Mouse (Mus musculus) ZHBTc4 (cell line): ENCODE measurements around the gene Papss2.

Experiments used
- DNase-seq: peaks from one replicate; pipeline ENCODE4 v3.0.0-alpha.2; 2011; ENCODE audit warnings: low read depth, low spot score

The Papss2 gene

DNA sequence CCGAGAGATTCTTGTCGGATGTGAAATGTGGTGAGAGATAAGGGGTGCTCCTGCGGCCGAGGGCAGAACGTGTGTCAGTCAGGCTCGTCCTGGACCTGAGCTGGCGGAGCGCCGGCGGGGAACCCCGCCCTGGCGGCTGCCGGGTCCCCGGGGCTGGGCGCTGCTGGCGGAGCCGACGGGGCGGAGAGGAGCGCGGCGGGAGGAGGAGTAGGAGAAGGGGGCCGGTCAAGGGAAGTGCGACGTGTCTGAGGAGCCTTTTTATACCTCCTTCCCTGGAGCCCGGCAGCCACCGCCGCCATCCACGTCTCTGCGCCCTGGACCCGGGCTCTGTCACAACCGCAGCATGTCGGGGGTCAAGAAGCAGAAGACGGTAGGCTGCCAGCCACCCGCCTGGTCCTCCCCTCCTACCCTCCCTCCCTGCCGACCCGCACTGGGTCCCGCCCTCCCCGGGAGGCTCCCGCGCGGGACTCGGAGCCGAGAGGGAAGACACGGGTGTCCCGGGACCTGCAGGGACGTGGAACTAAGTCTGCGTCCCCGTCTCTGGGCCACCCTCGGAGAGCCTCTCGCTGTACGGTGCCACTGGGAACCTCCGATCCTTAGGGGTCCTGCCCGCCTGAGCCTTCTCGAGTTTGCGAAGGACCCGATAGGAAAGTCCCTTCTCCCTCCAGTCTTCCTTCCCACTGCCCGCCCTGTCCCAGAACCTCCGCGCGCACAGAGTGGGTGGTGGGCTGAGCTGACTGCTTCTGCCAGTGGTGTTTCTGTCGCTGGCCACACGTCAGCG is at the start of gene Papss2:
Gene Papss2, plus strand, starts transcription at position 285 of the 781 bp plus-strand sequence.
- DNase-seq, result peak; percentile 72

- DNase-seq, result no peak
Observed at GRCm38 (mm10) chr19:32547396-32547795, 48.2 kb upstream of the Papss2 start.

GRCm38 (mm10) chr19:32548202-32548601 is 47.4 kb upstream of the Papss2 start:
- DNase-seq, result no peak

DNA sequence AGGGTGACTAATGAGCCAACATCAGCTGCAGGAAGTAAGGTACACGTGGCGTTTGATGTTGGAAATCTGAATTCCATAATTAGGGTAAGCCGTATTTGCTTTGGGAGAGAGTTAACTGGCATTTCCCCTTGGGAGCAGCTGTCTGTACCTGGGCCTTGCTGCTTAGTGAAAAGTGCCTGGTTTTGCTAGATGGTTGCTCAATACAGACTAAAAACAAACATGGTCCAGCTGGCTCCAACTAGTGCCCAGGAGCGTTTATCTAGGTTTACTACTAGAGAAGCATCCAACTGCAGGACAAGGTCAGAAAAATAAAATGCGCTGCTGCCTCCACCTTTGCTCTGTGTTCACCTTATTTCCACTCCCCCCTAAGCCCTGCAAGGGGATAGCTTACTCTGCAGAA is 45.1 kb upstream of the Papss2 start:
- DNase-seq, result no peak

GRCm38 (mm10) chr19:32551442-32551841 is 44.1 kb upstream of the Papss2 start:
- DNase-seq, result no peak

- no peak for DNase-seq
Observed at GRCm38 (mm10) chr19:32552106-32552505, 43.5 kb upstream of the Papss2 start.

GRCm38 (mm10) chr19:32553310-32553709 is 42.3 kb upstream of the Papss2 start:
- no peak for DNase-seq

DNA sequence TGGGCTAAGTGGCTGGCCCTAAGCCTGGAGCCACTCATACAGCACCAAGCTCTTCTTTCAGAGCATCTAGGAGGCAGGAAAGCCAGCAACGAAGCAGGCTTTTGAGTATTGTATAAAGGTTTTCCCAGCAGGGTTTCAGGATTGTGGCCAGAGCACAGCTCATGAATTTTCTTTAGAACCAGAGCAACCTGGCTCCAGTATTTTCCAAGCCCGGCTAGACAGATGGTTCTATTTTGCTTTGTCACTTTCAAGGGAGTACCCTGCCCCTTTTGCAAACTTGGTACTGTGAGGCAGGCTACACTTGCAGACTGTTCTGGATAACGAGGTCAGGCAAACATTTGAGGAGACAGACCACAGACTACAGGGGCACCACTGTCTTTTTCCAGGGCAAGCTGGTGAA is 40.3 kb upstream of the Papss2 start:
- no peak for DNase-seq

- DNase-seq, result no peak
Observed at GRCm38 (mm10) chr19:32567025-32567424, 28.6 kb upstream of the Papss2 start.

- no peak for DNase-seq
Observed at GRCm38 (mm10) chr19:32567447-32567846, 28.1 kb upstream of the Papss2 start.

- DNase-seq, result no peak
Observed at GRCm38 (mm10) chr19:32568470-32568869, 27.1 kb upstream of the Papss2 start.

GRCm38 (mm10) chr19:32568961-32569653 is 26.5 kb upstream of the Papss2 start:
- no peak for DNase-seq

DNA sequence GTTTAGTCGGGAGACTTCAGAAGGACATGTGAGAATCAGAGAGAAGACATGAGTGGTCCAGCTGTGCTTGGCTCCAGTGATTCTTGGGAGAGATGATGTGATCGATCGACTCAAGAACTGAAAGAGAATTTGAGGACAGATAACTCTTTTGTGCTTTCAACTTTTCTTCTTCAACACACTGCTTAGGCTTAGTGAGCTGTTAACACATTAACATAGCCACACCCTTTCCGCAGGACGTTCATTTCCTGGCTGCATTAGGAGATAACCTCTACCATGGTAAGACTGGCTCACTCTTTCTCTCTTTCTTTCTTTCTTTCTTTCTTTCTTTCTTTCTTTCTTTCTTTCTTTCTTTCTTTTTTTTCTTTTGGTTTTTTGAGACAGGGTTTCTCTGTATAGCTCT is 25.9 kb upstream of the Papss2 start:
- no peak for DNase-seq

- DNase-seq, result no peak
Observed at GRCm38 (mm10) chr19:32572191-32572590, 23.4 kb upstream of the Papss2 start.

GRCm38 (mm10) chr19:32573259-32573658 is 22.3 kb upstream of the Papss2 start:
- no peak for DNase-seq

DNA sequence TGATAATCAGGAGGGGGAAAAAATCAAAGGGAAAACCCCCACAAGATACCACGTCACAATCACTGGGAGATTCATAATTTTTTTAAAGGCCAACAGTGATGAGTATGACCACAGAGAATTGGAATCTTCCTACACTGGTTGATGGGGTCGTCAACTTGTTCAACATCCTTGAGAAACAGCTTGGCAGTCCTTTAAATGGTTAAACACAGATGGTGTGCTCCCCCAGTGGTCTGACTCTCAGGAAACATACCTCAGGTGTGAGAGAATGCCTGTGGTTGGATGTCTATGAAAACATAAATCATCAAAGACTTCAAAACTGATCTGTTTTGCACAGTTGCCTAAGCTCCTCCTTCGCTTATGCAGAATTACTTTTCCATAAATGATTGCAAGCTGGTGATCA is 20.7 kb upstream of the Papss2 start:
- no peak for DNase-seq

GRCm38 (mm10) chr19:32577749-32578148 is 17.8 kb upstream of the Papss2 start:
- DNase-seq, result no peak

- no peak for DNase-seq
Observed at GRCm38 (mm10) chr19:32583091-32583766, 12.4 kb upstream of the Papss2 start.

DNA sequence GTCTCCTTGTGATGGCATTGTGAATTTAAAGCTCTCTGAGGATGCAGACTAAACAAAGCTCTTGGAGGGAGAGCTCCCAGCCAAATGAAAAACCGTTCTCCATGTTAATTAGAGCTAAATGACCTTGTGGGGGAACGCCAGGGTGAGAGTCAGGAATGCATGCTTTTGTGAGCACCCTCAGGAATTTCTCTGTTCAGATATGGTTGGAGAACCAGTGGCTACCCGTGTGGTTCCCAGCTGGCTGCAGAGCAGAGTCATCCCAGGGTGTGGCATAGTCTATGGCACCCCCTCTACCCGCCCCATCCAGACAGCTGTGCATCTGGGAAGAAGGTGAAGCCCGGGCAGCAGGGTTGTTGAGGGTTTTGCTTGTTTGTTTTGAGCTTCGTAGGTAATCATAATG is 7.9 kb upstream of the Papss2 start:
- peak; percentile 83 for DNase-seq

DNA sequence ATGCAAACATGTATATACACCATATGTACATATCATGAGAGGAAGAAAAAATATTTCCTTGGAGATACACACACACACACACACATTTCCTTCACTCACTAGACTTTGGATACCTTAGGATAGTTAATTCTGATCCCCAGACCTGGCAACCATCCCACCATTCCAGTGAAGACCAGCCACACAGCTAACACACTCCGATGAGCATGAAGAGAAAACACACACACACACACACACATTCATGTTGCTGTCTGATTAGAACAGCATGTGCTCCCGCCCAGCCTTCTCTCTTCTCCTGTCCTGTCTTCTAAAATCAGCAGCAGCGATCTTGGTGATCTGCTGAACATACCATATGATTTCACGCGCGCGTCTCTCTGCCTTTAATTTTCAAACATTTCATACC is 2.8 kb upstream of the Papss2 start:
- no peak for DNase-seq

DNA sequence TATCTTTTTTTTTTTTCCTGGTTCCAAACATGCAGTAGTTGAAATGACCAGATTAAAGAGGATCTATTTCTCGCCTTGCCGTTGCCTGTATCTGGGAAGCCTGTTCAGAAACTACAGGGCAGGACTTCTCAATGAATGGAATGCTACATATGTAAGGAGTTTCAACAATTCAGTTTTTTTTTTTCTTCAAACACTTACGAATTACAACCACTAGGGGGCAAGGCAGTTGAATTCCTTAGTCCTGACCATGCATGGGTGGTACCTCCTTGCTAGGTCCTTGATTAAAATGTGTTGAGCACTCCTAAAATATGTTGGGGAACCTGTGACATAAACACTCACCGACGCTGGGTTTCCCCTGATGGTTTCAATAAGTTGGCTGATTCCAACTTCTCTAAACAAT is 1.7 kb upstream of the Papss2 start:
- DNase-seq, result peak; percentile 84

DNA sequence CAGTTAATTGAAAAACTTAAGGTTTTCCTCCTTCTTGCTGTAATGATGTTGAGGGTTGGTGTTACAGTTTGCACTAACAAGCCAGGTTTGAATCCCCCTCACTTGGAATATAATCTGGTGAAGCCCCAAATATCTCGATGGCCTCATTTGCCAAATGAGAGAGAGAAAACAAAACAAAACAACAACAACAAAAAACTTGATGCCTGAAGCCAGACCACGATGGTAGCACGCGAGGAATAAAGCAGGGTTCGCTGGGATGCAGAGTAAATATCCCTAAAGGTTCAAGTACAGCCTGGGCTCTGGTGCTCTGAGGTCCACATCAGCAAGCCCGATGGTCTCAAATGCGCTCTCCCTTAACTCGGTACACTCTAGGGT is 472 bp upstream of the Papss2 start:
- DNase-seq, result no peak

DNA sequence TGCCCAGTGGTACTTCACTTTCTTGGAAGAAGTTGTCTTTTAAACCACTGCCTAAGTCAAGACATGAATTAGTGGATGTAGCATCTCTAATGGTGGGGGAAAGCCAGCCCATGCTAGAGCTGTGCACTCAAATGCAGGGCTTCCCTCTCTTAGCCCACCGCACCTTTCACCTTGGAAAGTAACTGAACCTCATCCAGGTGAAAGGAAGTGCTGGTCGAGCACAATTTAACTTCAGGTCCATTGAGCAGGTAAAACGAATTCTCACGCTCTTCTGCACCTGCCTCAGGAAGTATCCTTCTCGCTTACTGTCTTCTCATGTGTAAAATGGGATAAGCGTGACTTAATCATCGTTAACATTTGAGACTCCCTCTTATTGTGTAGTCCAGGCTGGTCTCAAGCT is 3.4 kb downstream of the Papss2 start:
- DNase-seq, result no peak
